Mouse (Mus musculus) intestine, postnatal 0 days (tissue): ENCODE measurements around the gene 1700001O22Rik. TPM values are rescaled to one million over a fixed set of nuclear protein-coding genes. Genes with fewer than 3 reads are reported as not detected.

Experiments
- ATAC-seq: fragments of 200-750 bp; cut with Nextera tagmentation; 2 replicates; pipeline ENCODE4 v1.8.0; 2017; ENCODE audit warnings: mild to moderate bottlenecking, moderate TSS enrichment, moderate library complexity
- H3K27ac ChIP-seq: fragments of 300-500 bp; sonication (generic); 2 replicates; pipeline ENCODE4 v1.5.1; 2014; ENCODE audit warnings: mild to moderate bottlenecking, low read depth, low read length, moderate library complexity
- H3K27me3 ChIP-seq: fragments of 300-500 bp; sonication (generic); replicated peaks from 2 replicates; pipeline ENCODE4 v1.6.1; 2014; ENCODE audit warnings: low read length, mixed read lengths; ENCODE audit not compliant: control insufficient read depth, insufficient read depth
- H3K36me3 ChIP-seq: fragments of 300-500 bp; sonication (generic); 2 replicates; pipeline ENCODE4 v1.6.1; 2014; ENCODE audit warnings: mild to moderate bottlenecking, moderate library complexity; ENCODE audit not compliant: control insufficient read depth, insufficient read depth
- H3K4me1 ChIP-seq: fragments of 300-500 bp; sonication (generic); replicated peaks from 2 replicates; pipeline ENCODE4 v1.6.1; 2014; ENCODE audit warnings: antibody characterized with exemption, low read length, mixed read lengths; ENCODE audit not compliant: control insufficient read depth, insufficient read depth
- H3K4me2 ChIP-seq: fragments of 300-500 bp; sonication (generic); replicated peaks from 2 replicates; pipeline ENCODE4 v1.6.1; 2014; ENCODE audit warnings: low read depth, mild to moderate bottlenecking, moderate library complexity
- H3K4me3 ChIP-seq: fragments of 300-500 bp; sonication (generic); 2 replicates; pipeline ENCODE4 v1.5.1; 2014; ENCODE audit warnings: low read depth, low read length
- H3K9ac ChIP-seq: fragments of 300-500 bp; sonication (generic); 2 replicates; pipeline ENCODE4 v1.6.1; 2014; ENCODE audit warnings: mild to moderate bottlenecking, low read depth, low read length
- H3K9me3 ChIP-seq: fragments of 300-500 bp; sonication (generic); 2 replicates; pipeline ENCODE4 v1.6.1; 2016; ENCODE audit warnings: mixed run types; ENCODE audit not compliant: control insufficient read depth
- CTCF ChIP-seq: sonication (generic); IDR thresholded peaks from 2 replicates; pipeline ENCODE4 v1.5.1; 2016; ENCODE audit warnings: low read depth, mild to moderate bottlenecking, control low read depth, antibody characterized with exemption, moderate library complexity
- whole genome bisulfite sequencing: fragments of 180-500 bp; shearing (Covaris S2); extraction: QIAGEN DNeasy Blood & Tissue Kit; methylation state at CpG from one replicate; pipeline ENCODE4 v1.1.7; 2014; 5-methylcytosine and 5-hydroxymethylcytosine counted together
- polyA plus RNA-seq: library from polyadenylated mRNA; unstranded; fragments of >200 nt; fragmentation: Nextera tagmentation; extraction: Ambion mirVana; gene quantifications from 2 replicates; pipeline ENCODE4 v1.2.1, GENCODE M21; 2015

Gene 1700001O22Rik
- polyA plus RNA-seq, 1 experiment from 2014 or later: 0.60 TPM

GRCm38 (mm10) chr2:30777266-30777665 lies 26.2 kb downstream of the 1700001O22Rik start:
- no peak overlapping the region for H3K4me2 ChIP-seq
- no peak for ATAC-seq
- no peak overlapping the region for H3K27ac ChIP-seq

GRCm38 (mm10) chr2:30775955-30776354 lies 27.5 kb downstream of the 1700001O22Rik start:
- 60% methylated on average over 3 of the region's 3 CpGs for WGBS
- H3K9me3 ChIP-seq: no peaks in the 10 kb centered on the region
- peaks cover 5% of the 10 kb centered on the region; the same call in 1 of the 2 replicates for H3K4me1 ChIP-seq
- H3K4me3 ChIP-seq: no peak overlapping the region
- no peak for ATAC-seq
- no peak overlapping the region for H3K27ac ChIP-seq
- no peak overlapping the region for H3K9ac ChIP-seq
- no peaks in the 10 kb centered on the region for H3K36me3 ChIP-seq
- peak; percentile 52 for TF ChIP-seq CTCF
- no peak overlapping the region for H3K4me2 ChIP-seq
- no peaks in the 10 kb centered on the region; the same call in 1 of the 2 replicates for H3K27me3 ChIP-seq

More at GRCm38 (mm10) chr2:30777266-30777665, 26.2 kb downstream of the 1700001O22Rik start:
- H3K27me3 ChIP-seq: no peaks in the 10 kb centered on the region; the same call in 1 of the 2 replicates
- H3K36me3 ChIP-seq: no peaks in the 10 kb centered on the region
- no peak overlapping the region for H3K9ac ChIP-seq
- no peaks in the 10 kb centered on the region for H3K4me1 ChIP-seq
- whole genome bisulfite sequencing: 80% methylated on average over 3 of the region's 3 CpGs
- TF ChIP-seq CTCF: no peak
- H3K4me3 ChIP-seq: no peak overlapping the region
- H3K9me3 ChIP-seq: no peaks in the 10 kb centered on the region

GRCm38 (mm10) chr2:30773313-30774005 lies 30.0 kb downstream of the 1700001O22Rik start:
- WGBS: 77% methylated on average over 8 of the region's 8 CpGs
- TF ChIP-seq CTCF: no peak
- no peak overlapping the region for H3K9ac ChIP-seq

GRCm38 (mm10) chr2:30772581-30773312 lies 30.7 kb downstream of the 1700001O22Rik start:
- peaks cover 5% of the 10 kb centered on the region; the same call in 1 of the 2 replicates for H3K4me1 ChIP-seq
- no peak overlapping the region for H3K4me3 ChIP-seq
- no peaks in the 10 kb centered on the region; the same call in 1 of the 2 replicates for H3K27me3 ChIP-seq
- no peaks in the 10 kb centered on the region for H3K9me3 ChIP-seq
- ATAC-seq: no peak
- 0 out of 2 replicates have a peak overlapping the region, but pooled peaks have one; percentile 21 for H3K27ac ChIP-seq
- H3K9ac ChIP-seq: no peak overlapping the region
- H3K4me2 ChIP-seq: no peak overlapping the region
- TF ChIP-seq CTCF: no peak
- no peaks in the 10 kb centered on the region for H3K36me3 ChIP-seq
- 43% methylated on average over 14 of the region's 15 CpGs for WGBS

More at GRCm38 (mm10) chr2:30773313-30774005, 30.0 kb downstream of the 1700001O22Rik start:
- Histone ChIP-seq H3K27ac (no peak overlapping the region), H3K4me1 (peaks cover 5% of the 10 kb centered on the region; the same call in 1 of the 2 replicates), H3K4me2 (no peak overlapping the region), H3K27me3 (no peaks in the 10 kb centered on the region; the same call in 1 of the 2 replicates), H3K4me3 (no peak overlapping the region), H3K9me3 (no peaks in the 10 kb centered on the region), H3K36me3 (no peaks in the 10 kb centered on the region)
- ATAC-seq: no peak

GRCm38 (mm10) chr2:30771806-30772460 lies 31.5 kb downstream of the 1700001O22Rik start:
- Histone ChIP-seq H3K27ac (peak overlapping the region; percentile 21), H3K27me3 (no peaks in the 10 kb centered on the region; the same call in 1 of the 2 replicates), H3K4me1 (peaks cover 5% of the 10 kb centered on the region; the same call in 1 of the 2 replicates), H3K4me2 (peak overlapping the region; percentile 86), H3K4me3 (peak overlapping the region; percentile 37), H3K9me3 (no peaks in the 10 kb centered on the region), H3K36me3 (no peaks in the 10 kb centered on the region), H3K9ac (peak overlapping the region; percentile 38)
- WGBS: 4% methylated on average over 19 of the region's 19 CpGs
- peak; percentile 46 for ATAC-seq
- TF ChIP-seq CTCF: no peak

GRCm38 (mm10) chr2:30771368-30771805 lies 32.1 kb downstream of the 1700001O22Rik start:
- peak overlapping the region; percentile 21 for H3K27ac ChIP-seq
- no peaks in the 10 kb centered on the region; the same call in 1 of the 2 replicates for H3K27me3 ChIP-seq
- no peak for TF ChIP-seq CTCF
- WGBS: under 1% methylated on average over 50 of the region's 51 CpGs
- no peak for ATAC-seq
- peak overlapping the region; percentile 86 for H3K4me2 ChIP-seq
- H3K4me1 ChIP-seq: peaks cover 5% of the 10 kb centered on the region; the same call in 1 of the 2 replicates
- no peaks in the 10 kb centered on the region for H3K36me3 ChIP-seq
- peak overlapping the region; percentile 38 for H3K9ac ChIP-seq
- no peaks in the 10 kb centered on the region for H3K9me3 ChIP-seq
- peak overlapping the region; percentile 37 for H3K4me3 ChIP-seq
